Mouse (Mus musculus) CD4-positive, CD25-positive, alpha-beta regulatory T cell, adult 4 months (primary cell): Measurements from ENCODE around the gene Nfam1. TPM values are rescaled to one million over a fixed set of nuclear protein-coding genes. Genes with fewer than 3 reads are reported as not detected.

Experiments
- ATAC-seq: one replicate; pipeline ENCODE4 v1.8.0; 2017
- polyA plus RNA-seq, 2 experiments: library from polyadenylated mRNA; unstranded; fragments of 100-300 nt; shearing (Covaris generic); gene quantifications; one replicate each; pipeline ENCODE4 v1.2.1; 2017

The Nfam1 gene
- polyA plus RNA-seq, 2 experiments from 2014 or later, result 0.22 to 1.1 TPM

- ATAC-seq, result no peak
Observed at GRCm38 (mm10) chr15:82992079-82992783, 40.9 kb downstream of the Nfam1 start.

- ATAC-seq, result no peak
Observed at GRCm38 (mm10) chr15:82989190-82989704, 43.9 kb downstream of the Nfam1 start.

- ATAC-seq, result peak; percentile 98
Observed at GRCm38 (mm10) chr15:82987732-82988112, 45.4 kb downstream of the Nfam1 start, which contains the start of gene Tcf20. Gene Tcf20, minus strand, starts transcription at chr15:82987872.

- peak; percentile 58 for ATAC-seq
Observed at GRCm38 (mm10) chr15:82987014-82987731, 45.9 kb downstream of the Nfam1 start.

- ATAC-seq, result no peak
Observed at GRCm38 (mm10) chr15:82984574-82984973, 48.5 kb downstream of the Nfam1 start.

GRCm38 (mm10) chr15:82984097-82984496 is 49.0 kb downstream of the Nfam1 start:
- ATAC-seq, result no peak

- no peak for ATAC-seq
Observed at GRCm38 (mm10) chr15:82983416-82984026, 49.6 kb downstream of the Nfam1 start.

GRCm38 (mm10) chr15:82982724-82983415 is 50.2 kb downstream of the Nfam1 start:
- no peak for ATAC-seq

- no peak for ATAC-seq
Observed at GRCm38 (mm10) chr15:82981676-82982520, 51.2 kb downstream of the Nfam1 start.

GRCm38 (mm10) chr15:82979531-82979930 is 53.6 kb downstream of the Nfam1 start:
- ATAC-seq, result no peak

GRCm38 (mm10) chr15:82974471-82974870 is 58.6 kb downstream of the Nfam1 start:
- no peak for ATAC-seq

- no peak for ATAC-seq
Observed at GRCm38 (mm10) chr15:82969206-82969721, 63.8 kb downstream of the Nfam1 start.

GRCm38 (mm10) chr15:82968449-82968848 is 64.7 kb downstream of the Nfam1 start:
- ATAC-seq, result no peak

- no peak for ATAC-seq
Observed at GRCm38 (mm10) chr15:82967947-82968346, 65.2 kb downstream of the Nfam1 start.

- no peak for ATAC-seq
Observed at GRCm38 (mm10) chr15:82964266-82964825, 68.8 kb downstream of the Nfam1 start.

GRCm38 (mm10) chr15:82963556-82964156 is 69.5 kb downstream of the Nfam1 start:
- ATAC-seq, result no peak

- ATAC-seq, result no peak
Observed at GRCm38 (mm10) chr15:82963090-82963489, 70.0 kb downstream of the Nfam1 start.

GRCm38 (mm10) chr15:82962536-82962935 is 70.6 kb downstream of the Nfam1 start:
- no peak for ATAC-seq

- no peak for ATAC-seq
Observed at GRCm38 (mm10) chr15:82960786-82961561, 72.1 kb downstream of the Nfam1 start.

- ATAC-seq, result no peak
Observed at GRCm38 (mm10) chr15:82959151-82959550, 74.0 kb downstream of the Nfam1 start.
